Mouse (Mus musculus): ENCODE data around the gene Trib3. TPM values are rescaled to one million over a fixed set of nuclear protein-coding genes. Genes with fewer than 3 reads are reported as not detected.
A peak's percentile ranks its signal among the peaks of the same experiment; 100 is the strongest.
"Not testable (repeated sequence)": the region's sequence is repeated elsewhere in the genome, so short reads cannot be mapped to it uniquely, and the experiment has no call there.

The Trib3 gene
- polyA plus RNA-seq, 1 experiment from 2014 or later: 1.8 TPM

DNA sequence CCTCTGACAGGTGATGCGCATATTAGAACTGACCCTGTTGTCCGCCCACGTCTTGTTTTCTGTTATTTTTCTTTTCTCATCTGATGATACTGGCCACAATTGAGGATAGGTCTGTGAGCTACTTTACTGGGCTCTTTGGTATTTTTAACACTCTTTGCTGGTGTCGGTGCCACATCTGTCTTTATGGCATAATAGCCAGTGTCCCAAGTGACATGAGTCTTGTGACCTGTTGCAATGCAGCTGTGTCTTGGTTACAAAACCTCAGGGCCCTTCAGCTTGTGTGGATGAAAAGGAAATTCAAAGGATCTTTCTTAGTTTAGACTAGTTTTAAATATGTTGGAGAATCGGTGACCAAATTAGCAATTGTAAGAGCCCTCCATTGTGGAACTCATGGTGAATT lies 49.3 kb downstream of the Trib3 start:
- no peak overlapping the region for H3K27ac ChIP-seq (replicated peaks)
- no peak for ATAC-seq (ENCODE audit: low FRiP score, low read depth)
- 32% methylated on average over 5 of the region's 5 CpGs for WGBS

DNA sequence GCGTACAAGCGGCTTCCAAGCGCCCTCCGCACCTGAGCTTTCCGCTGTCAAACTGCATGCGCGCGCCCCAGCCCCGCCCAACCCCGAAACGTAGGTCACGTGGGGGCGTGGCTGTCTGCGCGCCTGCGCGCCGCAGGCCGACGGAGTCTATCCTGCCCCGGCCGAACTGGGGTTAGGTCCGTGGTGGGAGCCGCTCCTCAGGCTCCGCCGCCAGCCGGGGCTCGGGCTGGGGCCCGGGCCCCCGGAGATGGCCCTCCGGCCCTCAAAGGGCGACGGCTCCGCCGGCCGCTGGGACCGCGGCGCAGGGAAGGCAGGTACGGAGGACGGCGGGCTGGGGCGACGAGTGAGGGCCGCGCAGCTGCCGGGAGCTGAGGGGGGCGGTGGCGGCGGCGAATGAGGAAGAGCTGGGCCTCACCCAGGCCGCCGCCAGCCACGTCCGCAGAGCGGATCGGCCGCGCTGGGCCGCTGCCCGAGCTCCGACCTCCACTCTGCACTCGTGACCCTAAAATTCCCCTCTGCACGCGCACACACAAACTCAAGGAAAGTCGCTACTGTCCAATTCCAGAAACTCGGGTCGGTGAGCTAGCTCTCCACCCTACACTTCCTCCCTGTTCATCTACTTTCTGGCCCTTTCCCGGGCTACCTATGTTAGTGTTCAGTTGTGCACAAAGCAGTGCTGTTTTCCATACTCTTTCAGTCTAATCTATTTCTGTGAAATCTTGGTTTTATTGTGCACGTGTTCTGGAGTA lies 49.9 kb downstream of the Trib3 start, which contains the start of gene Tbc1d20:
Gene Tbc1d20 (plus strand): TSS at position 102 of the 749 bp plus-strand sequence.
- under 1% methylated on average over 65 of the region's 70 CpGs for WGBS
- H3K4me2 ChIP-seq: peak within 1 kb of the TSS; percentile 89
- peak within 1 kb of the TSS; percentile 69 for H3K4me3 ChIP-seq
- peak; percentile 97 for ATAC-seq (ENCODE audit: low FRiP score, low read depth)
- H3K9ac ChIP-seq: peak within 1 kb of the TSS; percentile 90
- no peaks in the 10 kb centered on the region for H3K36me3 ChIP-seq
- H3K27ac ChIP-seq (replicated peaks): peak within 1 kb of the TSS; percentile 84
- no peaks in the 10 kb centered on the region for H3K27me3 ChIP-seq
- H3K9me3 ChIP-seq: no peaks in the 10 kb centered on the region
- H3K4me1 ChIP-seq (replicated peaks): peaks cover 36% of the 10 kb centered on the region

More for the DNA sequence above, 49.3 kb downstream of the Trib3 start:
- H3K9me3 ChIP-seq: no peaks in the 10 kb centered on the region
- H3K4me2 ChIP-seq: peak overlapping the region; percentile 89
- peak overlapping the region; percentile 69 for H3K4me3 ChIP-seq
- peaks cover 36% of the 10 kb centered on the region for H3K4me1 ChIP-seq (replicated peaks)
- peak overlapping the region; percentile 90 for H3K9ac ChIP-seq
- H3K27me3 ChIP-seq: no peaks in the 10 kb centered on the region
- H3K36me3 ChIP-seq: no peaks in the 10 kb centered on the region

DNA sequence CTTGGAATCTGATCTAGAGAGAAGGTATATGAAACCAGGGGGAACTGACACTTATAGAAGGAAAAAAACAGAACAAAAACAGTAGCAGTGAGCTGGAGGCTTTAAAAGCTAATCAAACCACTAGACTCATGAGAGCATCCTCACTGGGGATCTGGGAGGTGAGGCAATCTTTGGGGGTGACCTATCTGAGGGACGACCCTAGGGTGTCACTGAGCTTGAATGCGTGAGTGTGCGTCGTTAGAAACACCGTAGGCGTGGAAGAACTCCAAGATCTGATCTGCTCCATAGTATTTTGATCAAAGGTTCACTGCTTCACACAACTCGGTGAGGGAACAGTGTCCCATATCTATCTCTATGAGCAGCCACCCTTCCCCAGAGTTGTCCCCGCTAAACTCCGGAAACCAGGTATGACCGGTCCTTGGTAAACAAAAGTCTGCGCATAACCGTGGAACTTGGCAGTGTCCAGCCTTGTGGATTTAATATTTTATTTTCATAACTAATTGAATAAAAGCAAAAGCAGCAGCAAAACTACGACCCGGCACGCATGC lies 50.6 kb downstream of the Trib3 start:
- no peaks in the 10 kb centered on the region for H3K36me3 ChIP-seq
- peak overlapping the region; percentile 89 for H3K4me2 ChIP-seq
- H3K4me1 ChIP-seq (replicated peaks): peaks cover 36% of the 10 kb centered on the region
- H3K9ac ChIP-seq: peak overlapping the region; percentile 50
- H3K27ac ChIP-seq (replicated peaks): peak overlapping the region; percentile 46
- no peaks in the 10 kb centered on the region for H3K27me3 ChIP-seq
- peak overlapping the region; percentile 69 for H3K4me3 ChIP-seq
- ATAC-seq (ENCODE audit: low FRiP score, low read depth): peak; percentile 80
- WGBS: 1% methylated on average over 15 of the region's 15 CpGs
- no peaks in the 10 kb centered on the region for H3K9me3 ChIP-seq

DNA sequence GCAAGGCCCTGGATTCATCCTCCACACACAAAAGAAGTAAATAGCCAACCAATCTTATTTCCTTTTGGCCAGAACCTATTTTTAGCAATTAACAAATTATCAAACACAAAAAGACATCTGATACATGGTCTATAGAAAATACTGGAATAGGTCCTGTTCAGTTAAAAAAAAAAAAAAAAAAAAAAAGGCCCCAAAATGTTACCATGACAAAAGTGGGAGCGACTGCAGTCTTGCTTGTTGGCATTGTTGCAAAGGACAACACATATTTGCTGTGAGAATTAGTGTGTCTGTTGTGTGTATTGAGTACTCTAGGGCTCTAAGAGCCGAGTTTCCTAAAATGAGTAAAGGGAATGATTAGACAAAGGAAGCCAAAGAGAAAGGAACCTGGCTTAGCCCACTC lies 51.4 kb downstream of the Trib3 start:
- no peaks in the 10 kb centered on the region for H3K27me3 ChIP-seq
- ATAC-seq (ENCODE audit: low FRiP score, low read depth): no peak
- H3K27ac ChIP-seq (replicated peaks): no peak overlapping the region
- H3K36me3 ChIP-seq: no peaks in the 10 kb centered on the region
- no peak overlapping the region for H3K4me3 ChIP-seq
- WGBS: 53% methylated on average over 2 of the region's 2 CpGs
- H3K9ac ChIP-seq: no peak overlapping the region
- peaks cover 35% of the 10 kb centered on the region for H3K4me1 ChIP-seq (replicated peaks)
- H3K9me3 ChIP-seq: no peaks in the 10 kb centered on the region
- no peak overlapping the region for H3K4me2 ChIP-seq

DNA sequence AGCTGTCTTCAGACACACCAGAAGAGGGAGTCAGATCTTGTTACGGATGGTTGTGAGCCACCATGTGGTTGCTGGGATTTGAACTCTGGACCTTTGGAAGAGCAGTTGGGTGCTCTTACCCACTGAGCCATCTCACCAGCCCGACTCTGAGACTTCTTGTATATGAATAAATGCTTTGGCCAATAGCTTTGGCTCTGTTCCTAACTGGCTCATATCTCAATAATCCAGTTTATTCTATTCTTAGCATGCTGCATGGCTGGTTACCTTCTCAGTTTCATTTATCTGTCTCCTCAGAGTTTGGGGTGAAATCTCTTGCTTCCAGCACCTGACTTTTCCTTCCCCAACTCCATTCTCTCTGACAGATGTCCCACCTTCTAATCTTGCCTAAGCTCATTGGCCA lies 54.2 kb downstream of the Trib3 start:
- ATAC-seq (ENCODE audit: low FRiP score, low read depth); H3K9me3 ChIP-seq; H3K4me1 ChIP-seq (replicated peaks); H3K4me3 ChIP-seq; H3K4me2 ChIP-seq; H3K27me3 ChIP-seq; H3K9ac ChIP-seq; H3K27ac ChIP-seq (replicated peaks): not testable (repeated sequence)
- H3K36me3 ChIP-seq: peaks cover 17% of the 10 kb centered on the region
- WGBS: 80% methylated on average over 2 of the region's 2 CpGs

DNA sequence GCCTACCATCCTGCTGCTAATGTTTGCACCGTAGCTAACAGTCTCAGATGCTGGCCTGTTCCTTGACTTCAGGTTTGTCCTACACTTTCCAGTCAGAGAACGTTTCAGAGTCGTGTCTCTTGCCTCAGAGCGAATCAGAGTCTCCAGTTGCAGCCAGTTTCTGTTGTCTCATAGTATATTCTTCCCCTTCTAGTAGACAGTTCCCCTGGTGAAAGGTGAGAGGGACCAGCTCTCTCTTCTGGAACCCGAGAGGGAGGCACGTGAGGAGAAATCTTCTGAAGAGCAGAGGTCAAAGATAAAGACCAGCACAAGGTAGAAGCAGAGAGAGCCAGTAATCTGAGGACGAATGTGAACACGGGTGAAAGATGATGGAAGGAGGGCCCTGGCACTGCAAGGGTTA lies 55.8 kb downstream of the Trib3 start:
- no peak for ATAC-seq (ENCODE audit: low FRiP score, low read depth)
- no peaks in the 10 kb centered on the region for H3K27me3 ChIP-seq
- no peaks in the 10 kb centered on the region for H3K9me3 ChIP-seq
- peaks cover 28% of the 10 kb centered on the region for H3K36me3 ChIP-seq
- 89% methylated on average over 8 of the region's 8 CpGs for WGBS
- H3K27ac ChIP-seq (replicated peaks): no peak overlapping the region
- no peak overlapping the region for H3K4me3 ChIP-seq
- H3K9ac ChIP-seq: no peak overlapping the region
- H3K4me1 ChIP-seq (replicated peaks): peaks cover 1% of the 10 kb centered on the region
- no peak overlapping the region for H3K4me2 ChIP-seq

DNA sequence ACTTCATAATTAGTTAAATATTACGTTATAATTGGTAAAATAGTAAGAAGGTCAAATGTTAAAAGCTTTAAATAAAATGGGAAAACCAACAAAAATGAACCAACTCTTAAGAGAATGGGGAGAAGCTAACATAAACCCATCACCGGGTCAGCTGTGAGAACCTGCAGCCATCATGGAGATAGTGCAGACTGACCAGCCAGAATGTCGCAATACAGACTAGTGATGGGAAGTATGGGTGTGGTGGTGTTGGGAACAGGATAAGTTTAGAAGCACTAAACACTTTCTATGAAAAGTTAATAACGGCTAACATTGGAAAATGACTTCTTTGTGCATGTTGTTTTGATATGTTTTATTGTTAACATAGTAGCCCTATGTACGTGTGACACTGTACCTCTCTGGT lies 56.3 kb downstream of the Trib3 start:
- Histone ChIP-seq H3K36me3 (peaks cover 32% of the 10 kb centered on the region), H3K9ac (no peak overlapping the region), H3K9me3 (no peaks in the 10 kb centered on the region), H3K4me1 (replicated peaks) (no peaks in the 10 kb centered on the region), H3K4me2 (no peak overlapping the region), H3K4me3 (no peak overlapping the region), H3K27me3 (no peaks in the 10 kb centered on the region), H3K27ac (replicated peaks) (no peak overlapping the region)
- 93% methylated on average over 5 of the region's 5 CpGs for WGBS
- no peak for ATAC-seq (ENCODE audit: low FRiP score, low read depth)

Other genes starting within 250 kb of the Trib3 start
- 24.4 and 24.7 TPM in 2 replicates for gene Srxn1, start 238.5 kb downstream of the Trib3 start, polyA plus RNA-seq (2015; fragmentation: Nextera tagmentation; extraction: Ambion mirVana)
- gene Tcf15, start 200.5 kb downstream of the Trib3 start, polyA plus RNA-seq (2015; fragmentation: Nextera tagmentation; extraction: Ambion mirVana): 1.1 and 1.7 TPM in 2 replicates
- 94.2 and 97.7 TPM in 2 replicates for gene Csnk2a1, start 117.2 kb downstream of the Trib3 start, polyA plus RNA-seq (2015; fragmentation: Nextera tagmentation; extraction: Ambion mirVana)
- 32.1 and 36.5 TPM in 2 replicates for gene Tbc1d20, start 50.2 kb downstream of the Trib3 start, polyA plus RNA-seq (2015; fragmentation: Nextera tagmentation; extraction: Ambion mirVana)
- gene Rbck1, start 11.4 kb downstream of the Trib3 start, polyA plus RNA-seq (2015; fragmentation: Nextera tagmentation; extraction: Ambion mirVana): 95.3 and 103 TPM in 2 replicates
- gene Nrsn2, start 32.6 kb upstream of the Trib3 start, polyA plus RNA-seq (2015; fragmentation: Nextera tagmentation; extraction: Ambion mirVana): 50.6 and 60.3 TPM in 2 replicates
- gene Sox12, start 54.0 kb upstream of the Trib3 start, polyA plus RNA-seq (2015; fragmentation: Nextera tagmentation; extraction: Ambion mirVana): 13.8 and 14.9 TPM in 2 replicates
- gene Zcchc3, start 71.0 kb upstream of the Trib3 start, polyA plus RNA-seq (2015; fragmentation: Nextera tagmentation; extraction: Ambion mirVana): 18.6 TPM in 2 replicates
- 2.2 and 2.3 TPM in 2 replicates for gene 6820408C15Rik, start 71.6 kb upstream of the Trib3 start, polyA plus RNA-seq (2015; fragmentation: Nextera tagmentation; extraction: Ambion mirVana)
- gene Defb23, start 120.6 kb upstream of the Trib3 start, polyA plus RNA-seq (2015; fragmentation: Nextera tagmentation; extraction: Ambion mirVana): not detected in 2 replicates
- gene Defb20, start 133.0 kb upstream of the Trib3 start, polyA plus RNA-seq (2015; fragmentation: Nextera tagmentation; extraction: Ambion mirVana): not detected in 2 replicates
- gene Defb22, start 146.1 kb upstream of the Trib3 start, polyA plus RNA-seq (2015; fragmentation: Nextera tagmentation; extraction: Ambion mirVana): not detected in 2 replicates
- gene Defb26, start 167.7 kb upstream of the Trib3 start, polyA plus RNA-seq (2015; fragmentation: Nextera tagmentation; extraction: Ambion mirVana): not detected in 2 replicates
- gene Defb28, start 174.2 kb upstream of the Trib3 start, polyA plus RNA-seq (2015; fragmentation: Nextera tagmentation; extraction: Ambion mirVana): not detected in 2 replicates
- not detected in 2 replicates for gene Defb29, start 196.1 kb upstream of the Trib3 start, polyA plus RNA-seq (2015; fragmentation: Nextera tagmentation; extraction: Ambion mirVana)
- gene Gm17416, start 225.3 kb upstream of the Trib3 start, polyA plus RNA-seq (2015; fragmentation: Nextera tagmentation; extraction: Ambion mirVana): not detected in 2 replicates
- gene Defb21, start 228.7 kb upstream of the Trib3 start, polyA plus RNA-seq (2015; fragmentation: Nextera tagmentation; extraction: Ambion mirVana): not detected in 2 replicates
- not detected in 2 replicates for gene Defb19, start 236.3 kb upstream of the Trib3 start, polyA plus RNA-seq (2015; fragmentation: Nextera tagmentation; extraction: Ambion mirVana)